Mouse (Mus musculus) liver, adult 2 months (tissue): ENCODE results near the gene Bcas3. TPM values are rescaled to one million over a fixed set of nuclear protein-coding genes. Genes with fewer than 3 reads are reported as not detected.

Experiments
- DNase-seq: peaks from one replicate; pipeline ENCODE4 v3.0.0-alpha.2; 2011; ENCODE audit warnings: low read depth, low spot score; ENCODE audit errors: extremely low read depth
- H3K27ac ChIP-seq: fragments of 200-500 bp; replicated peaks from 2 replicates; pipeline ENCODE4 v1.5.1; 2012; ENCODE audit warnings: low read depth, mild to moderate bottlenecking, control low read depth, inconsistent platforms, low read length; ENCODE audit not compliant: insufficient read depth
- H3K27me3 ChIP-seq: fragments of 200-500 bp; 2 replicates; pipeline ENCODE4 v1.6.1; 2012; ENCODE audit warnings: mild to moderate bottlenecking, moderate library complexity, low read length, inconsistent platforms; ENCODE audit not compliant: control insufficient read depth, insufficient read depth
- H3K36me3 ChIP-seq: fragments of 200-500 bp; 2 replicates; pipeline ENCODE4 v1.6.1; 2012; ENCODE audit warnings: low read length, inconsistent platforms; ENCODE audit not compliant: control insufficient read depth, insufficient read depth
- H3K4me1 ChIP-seq: fragments of 200-500 bp; 2 replicates; pipeline ENCODE4 v1.6.1; 2011; ENCODE audit warnings: low read length; ENCODE audit not compliant: control insufficient read depth, insufficient read depth
- H3K4me3 ChIP-seq: fragments of 200-500 bp; 2 replicates; pipeline ENCODE4 v1.5.1; 2011; ENCODE audit warnings: low read depth, mild to moderate bottlenecking, control low read depth, low read length, moderate library complexity; ENCODE audit not compliant: insufficient read depth
- H3K79me2 ChIP-seq: fragments of 200-500 bp; 2 replicates; pipeline ENCODE4 v1.6.1; 2012; ENCODE audit warnings: inconsistent platforms, mild to moderate bottlenecking, low read length, moderate library complexity; ENCODE audit not compliant: control insufficient read depth, insufficient read depth
- H3K9ac ChIP-seq: fragments of 200-500 bp; 2 replicates; pipeline ENCODE4 v1.6.1; 2012; ENCODE audit warnings: low read depth, mild to moderate bottlenecking, control low read depth, inconsistent platforms, low read length
- CTCF ChIP-seq: fragments of 200-500 bp; IDR thresholded peaks from 2 replicates; pipeline ENCODE4 v1.5.1; 2011; ENCODE audit warnings: low read depth, low read length, control low read depth
- POLR2A ChIP-seq: fragments of 200-500 bp; IDR thresholded peaks from 2 replicates; pipeline ENCODE4 v1.6.1; 2011; ENCODE audit warnings: low read length, control low read depth; ENCODE audit not compliant: insufficient read depth; ENCODE audit errors: extremely low read depth
- WGBS: fragments of 180-500 bp; shearing (Covaris S2); methylation state at CpG from one replicate; pipeline ENCODE4 v1.1.7; 2018; 5-methylcytosine and 5-hydroxymethylcytosine counted together
- polyA plus RNA-seq: library from polyadenylated mRNA; depleted of rRNA; stranded (reverse); fragments of >200 nt; gene quantifications from 2 replicates; pipeline ENCODE4 v1.2.3, GENCODE M21; 2012; rRNA removed
- total RNA-seq: library from RNA; depleted of rRNA; stranded (reverse); fragments of >200 nt; gene quantifications from 2 replicates; pipeline ENCODE4 v1.2.3, GENCODE M21; 2014; rRNA removed

The Bcas3 gene
- total RNA-seq (21.4 and 25.4 TPM in 2 replicates), polyA plus RNA-seq (16.5 and 19.5 TPM in 2 replicates)

GRCm38 (mm10) chr11:85352539-85353380, at the start of gene Bcas3:
TSS of gene Bcas3 (plus strand) at chr11:85353167.
- H3K36me3 ChIP-seq: no peaks in the 10 kb centered on the region; the same call in 1 of the 2 replicates
- TF ChIP-seq POLR2A: peak; percentile 92
- TF ChIP-seq CTCF: no peak
- peak; percentile 93 for DNase-seq
- H3K4me1 ChIP-seq: peaks cover 2% of the 10 kb centered on the region; the same call in 1 of the 2 replicates
- no peaks in the 10 kb centered on the region for H3K79me2 ChIP-seq
- under 1% methylated on average over 47 of the region's 47 CpGs for WGBS
- peak within 1 kb of the TSS; percentile 76 for H3K9ac ChIP-seq
- peak within 1 kb of the TSS; percentile 92 for H3K27ac ChIP-seq
- peak within 1 kb of the TSS; percentile 73 for H3K4me3 ChIP-seq
- H3K27me3 ChIP-seq: no peaks in the 10 kb centered on the region

- Histone ChIP-seq H3K36me3 (no peaks in the 10 kb centered on the region), H3K27ac (no peak overlapping the region), H3K4me1 (peaks cover 2% of the 10 kb centered on the region; the same call in 1 of the 2 replicates), H3K4me3 (no peak overlapping the region), H3K79me2 (no peaks in the 10 kb centered on the region), H3K27me3 (no peaks in the 10 kb centered on the region), H3K9ac (no peak overlapping the region)
- TF ChIP-seq CTCF (no peak), POLR2A (no peak)
- WGBS: 58% methylated on average over 4 of the region's 4 CpGs
- no peak for DNase-seq
Measured at GRCm38 (mm10) chr11:85306577-85307260, 46.2 kb upstream of the Bcas3 start.

GRCm38 (mm10) chr11:85308799-85309198, 44.2 kb upstream of the Bcas3 start:
- Histone ChIP-seq H3K79me2 (peaks cover 3% of the 10 kb centered on the region; the same call in 1 of the 2 replicates), H3K36me3 (no peaks in the 10 kb centered on the region), H3K9ac (no peak overlapping the region), H3K27me3 (no peaks in the 10 kb centered on the region), H3K27ac (no peak overlapping the region), H3K4me1 (peaks cover 9% of the 10 kb centered on the region; the same call in 1 of the 2 replicates), H3K4me3 (no peak overlapping the region)
- TF ChIP-seq POLR2A (no peak), CTCF (no peak)
- WGBS: 85% methylated on average over 2 of the region's 2 CpGs
- DNase-seq: no peak

GRCm38 (mm10) chr11:85310407-85310712, 42.6 kb upstream of the Bcas3 start:
- no peaks in the 10 kb centered on the region for H3K27me3 ChIP-seq
- 2% methylated on average over 15 of the region's 15 CpGs for WGBS
- H3K36me3 ChIP-seq: no peaks in the 10 kb centered on the region; the same call in 1 of the 2 replicates
- peak overlapping the region; percentile 87 for H3K4me3 ChIP-seq
- H3K79me2 ChIP-seq: peaks cover 13% of the 10 kb centered on the region; the same call in 1 of the 2 replicates
- peak overlapping the region; percentile 75 for H3K27ac ChIP-seq
- no peak for DNase-seq
- peak overlapping the region; percentile 59 for H3K9ac ChIP-seq
- peaks cover 9% of the 10 kb centered on the region; the same call in 1 of the 2 replicates for H3K4me1 ChIP-seq
- TF ChIP-seq POLR2A (no peak), CTCF (no peak)

GRCm38 (mm10) chr11:85310713-85311574, 42.0 kb upstream of the Bcas3 start, which contains the start of gene Ppm1d:
TSS of gene Ppm1d (plus strand) at chr11:85311244.
- peaks cover 13% of the 10 kb centered on the region; the same call in 1 of the 2 replicates for H3K79me2 ChIP-seq
- H3K9ac ChIP-seq: peak within 1 kb of the TSS; percentile 90
- peak; percentile 68; the same call in 1 of the 2 replicates for TF ChIP-seq POLR2A
- no peak for TF ChIP-seq CTCF
- WGBS: under 1% methylated on average over 78 of the region's 78 CpGs
- peak within 1 kb of the TSS; percentile 78 for H3K27ac ChIP-seq
- peak within 1 kb of the TSS; percentile 87 for H3K4me3 ChIP-seq
- peak; percentile 90 for DNase-seq
- no peaks in the 10 kb centered on the region for H3K27me3 ChIP-seq
- peaks cover 9% of the 10 kb centered on the region; the same call in 1 of the 2 replicates for H3K4me1 ChIP-seq
- H3K36me3 ChIP-seq: no peaks in the 10 kb centered on the region; the same call in 1 of the 2 replicates
